Mouse (Mus musculus) limb, embryonic 14.5 days (tissue): ENCODE measurements around the gene Cfap97d1. TPM values are rescaled to one million over a fixed set of nuclear protein-coding genes. Genes with fewer than 3 reads are reported as not detected.

Experiments used
- ATAC-seq: fragments of 200-750 bp; cut with Nextera tagmentation; 2 replicates; pipeline ENCODE4 v1.8.0; 2017; ENCODE audit warnings: low read depth, moderate number of reproducible peaks, moderate TSS enrichment; ENCODE audit not compliant: low FRiP score
- DNase-seq: peaks from one replicate; pipeline ENCODE4 v3.0.0-alpha.2; 2015; ENCODE audit warnings: low spot score
- H3K27ac ChIP-seq: fragments of 300-500 bp; sonication (generic); replicated peaks from 2 replicates; pipeline ENCODE4 v1.5.1; 2014; ENCODE audit warnings: low read depth, mild to moderate bottlenecking, low read length, moderate library complexity, mixed read lengths
- H3K27me3 ChIP-seq: fragments of 300-500 bp; sonication (generic); 2 replicates; pipeline ENCODE4 v1.6.1; 2014; ENCODE audit warnings: low read length, mixed read lengths; ENCODE audit not compliant: control insufficient read depth, insufficient read depth
- H3K36me3 ChIP-seq: fragments of 300-500 bp; sonication (generic); 2 replicates; pipeline ENCODE4 v1.6.1; 2014; ENCODE audit warnings: mild to moderate bottlenecking, low read length, moderate library complexity, mixed read lengths; ENCODE audit not compliant: control insufficient read depth, insufficient read depth
- H3K4me1 ChIP-seq: fragments of 300-500 bp; sonication (generic); 2 replicates; pipeline ENCODE4 v1.6.1; 2014; ENCODE audit warnings: antibody characterized with exemption, low read length, mixed read lengths; ENCODE audit not compliant: control insufficient read depth, insufficient read depth
- H3K4me2 ChIP-seq: fragments of 300-500 bp; sonication (generic); replicated peaks from 2 replicates; pipeline ENCODE4 v1.6.1; 2014; ENCODE audit warnings: low read depth, mild to moderate bottlenecking, low read length, moderate library complexity; ENCODE audit not compliant: severe bottlenecking
- H3K4me3 ChIP-seq: fragments of 300-500 bp; sonication (generic); replicated peaks from 2 replicates; pipeline ENCODE4 v1.5.1; 2014; ENCODE audit warnings: low read length
- H3K9ac ChIP-seq: fragments of 300-500 bp; sonication (generic); 2 replicates; pipeline ENCODE4 v1.6.1; 2014; ENCODE audit warnings: mild to moderate bottlenecking, low read depth, low read length, moderate library complexity; ENCODE audit not compliant: severe bottlenecking
- H3K9me3 ChIP-seq: fragments of 300-500 bp; sonication (generic); 2 replicates; pipeline ENCODE4 v1.6.1; 2016; ENCODE audit warnings: low read length; ENCODE audit not compliant: control insufficient read depth
- POLR2A ChIP-seq: fragments of 200-500 bp; IDR thresholded peaks from 2 replicates; pipeline ENCODE4 v1.8.0; 2012; ENCODE audit warnings: inconsistent platforms, mild to moderate bottlenecking, moderate library complexity, borderline replicate concordance; ENCODE audit not compliant: insufficient read depth, insufficient read length; ENCODE audit errors: extremely low read depth
- WGBS: fragments of 180-500 bp; shearing (Covaris S2); extraction: QIAGEN DNeasy Blood & Tissue Kit; methylation state at CpG from one replicate; pipeline ENCODE4 v1.1.7; 2014; 5-methylcytosine and 5-hydroxymethylcytosine counted together
- polyA plus RNA-seq, 2 experiments: library from polyadenylated mRNA; depleted of rRNA in 1 of 2; stranded (reverse) in 1 of 2; unstranded in 1 of 2; fragments of >200 nt; fragmentation: Nextera tagmentation in 1 of 2; extraction: Ambion mirVana in 1 of 2; gene quantifications; 2 replicates each; pipeline versions ENCODE4 v1.2.1 to v1.2.3; 2012 to 2014

Cfap97d1 gene
- polyA plus RNA-seq, 2 experiments = not detected

- no peaks in the 10 kb centered on the region for H3K36me3 ChIP-seq
- no peak overlapping the region for H3K4me2 ChIP-seq
- TF ChIP-seq POLR2A = no peak
- no peak overlapping the region for H3K4me3 ChIP-seq
- WGBS = 59% methylated on average over 8 of the region's 8 CpGs
- H3K4me1 ChIP-seq = no peaks in the 10 kb centered on the region
- no peaks in the 10 kb centered on the region for H3K27me3 ChIP-seq
- no peaks in the 10 kb centered on the region for H3K9me3 ChIP-seq
- ATAC-seq (no peak), DNase-seq (no peak)
- no peak overlapping the region for H3K9ac ChIP-seq
- no peak overlapping the region for H3K27ac ChIP-seq
Observed at GRCm38 (mm10) chr11:102034887-102035286, 50.8 kb downstream of the Cfap97d1 start.

GRCm38 (mm10) chr11:102035456-102035960 lies 51.4 kb downstream of the Cfap97d1 start:
- no peak overlapping the region for H3K4me2 ChIP-seq
- no peaks in the 10 kb centered on the region for H3K27me3 ChIP-seq
- DNase-seq (no peak), ATAC-seq (no peak)
- H3K9ac ChIP-seq = no peak overlapping the region
- H3K4me3 ChIP-seq = no peak overlapping the region
- no peak overlapping the region for H3K27ac ChIP-seq
- WGBS = 76% methylated on average over 5 of the region's 5 CpGs
- no peaks in the 10 kb centered on the region for H3K4me1 ChIP-seq
- TF ChIP-seq POLR2A = no peak
- no peaks in the 10 kb centered on the region for H3K36me3 ChIP-seq
- H3K9me3 ChIP-seq = no peaks in the 10 kb centered on the region

- Histone ChIP-seq H3K36me3 (no peaks in the 10 kb centered on the region), H3K9me3 (no peaks in the 10 kb centered on the region), H3K27ac (no peak overlapping the region), H3K4me3 (no peak overlapping the region), H3K4me1 (no peaks in the 10 kb centered on the region), H3K27me3 (no peaks in the 10 kb centered on the region), H3K9ac (no peak overlapping the region), H3K4me2 (no peak overlapping the region)
- no peak for TF ChIP-seq POLR2A
- ATAC-seq (no peak), DNase-seq (no peak)
- WGBS = 92% methylated on average over 7 of the region's 7 CpGs
Observed at GRCm38 (mm10) chr11:102036336-102036735, 52.3 kb downstream of the Cfap97d1 start.

- H3K9ac ChIP-seq = no peak overlapping the region
- H3K27me3 ChIP-seq = no peaks in the 10 kb centered on the region
- ATAC-seq = no peak
- H3K4me2 ChIP-seq = no peak overlapping the region
- H3K4me1 ChIP-seq = no peaks in the 10 kb centered on the region
- no peaks in the 10 kb centered on the region for H3K9me3 ChIP-seq
- WGBS = 74% methylated on average over 6 of the region's 6 CpGs
- no peak for DNase-seq
- no peak for TF ChIP-seq POLR2A
- no peak overlapping the region for H3K4me3 ChIP-seq
- no peak overlapping the region for H3K27ac ChIP-seq
- H3K36me3 ChIP-seq = no peaks in the 10 kb centered on the region
Observed at GRCm38 (mm10) chr11:102037789-102038188, 53.7 kb downstream of the Cfap97d1 start.

GRCm38 (mm10) chr11:102039487-102040137 lies 55.5 kb downstream of the Cfap97d1 start:
- H3K4me2 ChIP-seq = 0 out of 2 replicates have a peak overlapping the region, but pooled peaks have one; percentile 24
- no peak overlapping the region for H3K4me3 ChIP-seq
- no peak overlapping the region for H3K27ac ChIP-seq
- H3K36me3 ChIP-seq = no peaks in the 10 kb centered on the region
- DNase-seq (no peak), ATAC-seq (no peak)
- no peaks in the 10 kb centered on the region for H3K4me1 ChIP-seq
- 75% methylated on average over 13 of the region's 13 CpGs for WGBS
- no peak overlapping the region for H3K9ac ChIP-seq
- no peak for TF ChIP-seq POLR2A
- no peaks in the 10 kb centered on the region for H3K9me3 ChIP-seq
- no peaks in the 10 kb centered on the region for H3K27me3 ChIP-seq
